Mouse (Mus musculus): ENCODE data around the gene Zbed4. TPM values are rescaled to one million over a fixed set of nuclear protein-coding genes. Genes with fewer than 3 reads are reported as not detected.
"Not testable (repeated sequence)": the region's sequence is repeated elsewhere in the genome, so short reads cannot be mapped to it uniquely, and the experiment has no call there.

Zbed4 gene
- polyA plus RNA-seq, 1 experiment from 2014 or later: 10.5 TPM

GRCm38 (mm10) chr15:88766139-88766538 is 14.7 kb downstream of the Zbed4 start:
- H3K4me1 ChIP-seq (replicated peaks): peaks cover 35% of the 10 kb centered on the region
- 90% methylated on average over 2 of the region's 2 CpGs for WGBS (ENCODE audit: insufficient replicate concordance)

GRCm38 (mm10) chr15:88768537-88768936 is 17.1 kb downstream of the Zbed4 start:
- WGBS (ENCODE audit: insufficient replicate concordance): 67% methylated on average over 1 of the region's 1 CpGs
- no peak overlapping the region for H3K9ac ChIP-seq
- peaks cover 15% of the 10 kb centered on the region for H3K4me1 ChIP-seq (replicated peaks)
- ATAC-seq (ENCODE audit: low read depth) (no peak), DNase-seq (no peak)
- H3K36me3 ChIP-seq: peaks cover 62% of the 10 kb centered on the region
- no peaks in the 10 kb centered on the region for H3K9me3 ChIP-seq (replicated peaks)
- no peaks in the 10 kb centered on the region for H3K27me3 ChIP-seq
- no peak overlapping the region for H3K4me2 ChIP-seq
- H3K4me3 ChIP-seq (replicated peaks): no peak overlapping the region
- H3K27ac ChIP-seq: peak overlapping the region; percentile 62

More at GRCm38 (mm10) chr15:88766139-88766538, 14.7 kb downstream of the Zbed4 start:
- not testable (repeated sequence) for H3K27me3 ChIP-seq; ATAC-seq (ENCODE audit: low read depth); H3K4me3 ChIP-seq (replicated peaks); DNase-seq; H3K27ac ChIP-seq; H3K9ac ChIP-seq; H3K4me2 ChIP-seq; H3K9me3 ChIP-seq (replicated peaks)
- peaks cover 59% of the 10 kb centered on the region for H3K36me3 ChIP-seq

DNA sequence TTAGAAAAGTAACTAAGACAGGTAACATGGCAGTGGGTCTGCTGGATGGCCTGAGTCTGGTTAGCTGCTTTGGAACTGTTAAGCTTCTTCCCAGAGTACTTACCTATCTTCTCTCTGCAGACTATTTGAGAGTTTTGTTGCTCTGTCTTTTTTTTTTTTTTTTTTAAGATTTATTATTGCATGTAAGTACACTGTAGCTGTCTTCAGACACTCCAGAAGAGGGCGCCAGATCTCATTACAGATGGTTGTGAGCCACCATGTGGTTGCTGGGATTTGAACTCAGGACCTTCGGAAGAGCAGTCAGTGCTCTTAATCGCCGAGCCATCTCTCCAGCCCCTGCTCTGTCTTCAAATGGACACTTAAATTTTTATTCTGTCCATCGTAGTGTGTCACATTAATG is 23.2 kb downstream of the Zbed4 start:
- H3K27me3 ChIP-seq; H3K9ac ChIP-seq; H3K9me3 ChIP-seq (replicated peaks); H3K4me2 ChIP-seq; H3K27ac ChIP-seq; ATAC-seq (ENCODE audit: low read depth); H3K4me3 ChIP-seq (replicated peaks); DNase-seq; H3K4me1 ChIP-seq (replicated peaks): not testable (repeated sequence)
- peaks cover 51% of the 10 kb centered on the region for H3K36me3 ChIP-seq
- WGBS (ENCODE audit: insufficient replicate concordance): 77% methylated on average over 5 of the region's 5 CpGs

- no peak overlapping the region for H3K9ac ChIP-seq
- WGBS (ENCODE audit: insufficient replicate concordance): 67% methylated on average over 4 of the region's 4 CpGs
- no peak overlapping the region for H3K4me2 ChIP-seq
- no peaks in the 10 kb centered on the region for H3K36me3 ChIP-seq
- H3K9me3 ChIP-seq (replicated peaks): no peaks in the 10 kb centered on the region
- no peak overlapping the region for H3K4me3 ChIP-seq (replicated peaks)
- DNase-seq (no peak), ATAC-seq (ENCODE audit: low read depth) (no peak)
- no peaks in the 10 kb centered on the region for H3K27me3 ChIP-seq
- no peaks in the 10 kb centered on the region for H3K4me1 ChIP-seq (replicated peaks)
- no peak overlapping the region for H3K27ac ChIP-seq
Measured at GRCm38 (mm10) chr15:88792140-88792850, 40.8 kb downstream of the Zbed4 start.

- ATAC-seq (ENCODE audit: low read depth); DNase-seq; H3K4me3 ChIP-seq (replicated peaks); H3K9me3 ChIP-seq (replicated peaks); H3K4me2 ChIP-seq; H3K9ac ChIP-seq; H3K27ac ChIP-seq; H3K4me1 ChIP-seq (replicated peaks); H3K36me3 ChIP-seq; H3K27me3 ChIP-seq: not testable (repeated sequence)
- 74% methylated on average over 5 of the region's 5 CpGs for WGBS (ENCODE audit: insufficient replicate concordance)
Measured at GRCm38 (mm10) chr15:88794729-88795128, 43.3 kb downstream of the Zbed4 start.

DNA sequence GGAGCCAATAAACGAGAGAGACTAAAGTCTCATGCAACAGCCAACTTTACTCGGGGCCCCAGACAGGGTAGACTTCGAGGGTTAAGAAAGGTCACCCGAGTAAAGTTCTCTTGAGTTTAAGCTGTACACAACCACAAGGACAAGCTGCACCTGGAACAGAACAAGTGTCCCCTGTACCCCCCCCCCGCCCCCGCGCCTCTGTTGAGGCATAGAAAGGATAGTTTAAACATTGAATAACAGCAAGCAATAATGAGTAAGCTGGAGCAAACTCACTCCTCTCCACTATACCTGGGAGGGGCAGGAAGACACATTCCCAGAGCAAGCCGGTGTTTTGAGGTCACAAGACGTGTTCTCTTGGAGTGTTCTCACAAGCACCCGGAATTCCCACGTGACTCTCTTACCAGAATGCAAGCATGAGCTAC is 48.5 kb downstream of the Zbed4 start:
- WGBS (ENCODE audit: insufficient replicate concordance): 61% methylated on average over 11 of the region's 11 CpGs
- Histone ChIP-seq H3K9me3 (replicated peaks) (no peaks in the 10 kb centered on the region), H3K4me3 (replicated peaks) (no peak overlapping the region), H3K27me3 (no peaks in the 10 kb centered on the region), H3K4me1 (replicated peaks) (peaks cover 8% of the 10 kb centered on the region; the same call in 1 of the 2 replicates), H3K27ac (peak overlapping the region; percentile 47; the same call in 1 of the 2 replicates), H3K9ac (no peak overlapping the region), H3K36me3 (peaks cover 9% of the 10 kb centered on the region), H3K4me2 (no peak overlapping the region)
- peak; percentile 16; the same call in 1 of the 2 replicates for ATAC-seq (ENCODE audit: low read depth)
- DNase-seq: no peak

DNA sequence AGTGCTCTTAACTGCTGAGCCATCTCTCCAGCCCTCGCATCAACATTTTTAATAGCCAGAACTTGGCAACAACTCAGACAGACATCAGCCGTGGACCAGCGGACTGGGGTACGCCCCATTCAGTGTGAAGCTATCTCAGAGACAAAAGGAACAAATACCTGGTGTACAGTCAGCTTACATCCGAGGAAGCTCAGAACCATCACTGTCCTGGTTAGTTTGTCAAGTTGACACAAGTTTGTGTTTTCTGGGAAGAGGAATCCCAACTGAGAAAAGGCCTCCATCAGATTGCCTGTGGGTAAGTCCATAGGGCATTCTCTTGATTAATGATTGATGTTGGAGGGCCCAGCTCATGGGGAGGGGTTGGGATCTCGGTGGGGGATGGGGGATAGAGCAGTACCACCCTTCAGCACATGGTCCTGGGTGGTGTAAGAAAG is 49.5 kb downstream of the Zbed4 start:
- H3K27ac ChIP-seq: peak overlapping the region; percentile 47; the same call in 1 of the 2 replicates
- H3K4me3 ChIP-seq (replicated peaks): no peak overlapping the region
- peaks cover 19% of the 10 kb centered on the region for H3K36me3 ChIP-seq
- no peaks in the 10 kb centered on the region for H3K9me3 ChIP-seq (replicated peaks)
- peak; percentile 71 for ATAC-seq (ENCODE audit: low read depth)
- 0 out of 2 replicates have a peak overlapping the region, but pooled peaks have one; percentile 5 for H3K4me2 ChIP-seq
- H3K27me3 ChIP-seq: no peaks in the 10 kb centered on the region
- WGBS (ENCODE audit: insufficient replicate concordance): 61% methylated on average over 6 of the region's 6 CpGs
- no peak for DNase-seq
- H3K9ac ChIP-seq: no peak overlapping the region
- H3K4me1 ChIP-seq (replicated peaks): peaks cover 8% of the 10 kb centered on the region; the same call in 1 of the 2 replicates

- Histone ChIP-seq H3K4me3 (replicated peaks) (no peak overlapping the region), H3K9ac (no peak overlapping the region), H3K36me3 (peaks cover 26% of the 10 kb centered on the region), H3K4me1 (replicated peaks) (peaks cover 8% of the 10 kb centered on the region; the same call in 1 of the 2 replicates), H3K27ac (no peak overlapping the region), H3K27me3 (no peaks in the 10 kb centered on the region), H3K4me2 (no peak overlapping the region), H3K9me3 (replicated peaks) (no peaks in the 10 kb centered on the region)
- ATAC-seq (ENCODE audit: low read depth): no peak
- DNase-seq: no peak
- 52% methylated on average over 3 of the region's 3 CpGs for WGBS (ENCODE audit: insufficient replicate concordance)
Measured at GRCm38 (mm10) chr15:88801903-88802302, 50.4 kb downstream of the Zbed4 start.

DNA sequence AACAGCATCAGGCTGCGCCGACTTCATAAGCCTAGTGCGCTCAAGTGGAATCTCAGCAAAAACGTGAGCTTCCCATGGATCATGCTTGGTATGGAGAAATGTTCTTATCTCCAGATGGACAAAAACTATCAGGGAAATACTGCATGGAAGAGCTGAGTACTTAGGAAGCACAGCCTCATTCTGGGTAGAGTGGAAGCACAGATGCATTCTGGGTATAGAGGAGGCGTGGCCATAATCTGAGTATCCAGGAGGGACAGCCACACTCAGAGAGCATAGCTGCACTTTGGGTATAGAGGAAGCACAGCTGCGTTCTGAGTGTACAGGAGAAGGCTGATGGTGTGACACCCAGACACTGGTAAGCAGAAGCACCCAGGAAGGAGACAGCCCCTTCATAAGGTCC is 50.9 kb downstream of the Zbed4 start:
- H3K9me3 ChIP-seq (replicated peaks): no peaks in the 10 kb centered on the region
- H3K4me3 ChIP-seq (replicated peaks): no peak overlapping the region
- peaks cover 8% of the 10 kb centered on the region; the same call in 1 of the 2 replicates for H3K4me1 ChIP-seq (replicated peaks)
- H3K4me2 ChIP-seq: no peak overlapping the region
- H3K9ac ChIP-seq: no peak overlapping the region
- WGBS (ENCODE audit: insufficient replicate concordance): 75% methylated on average over 6 of the region's 6 CpGs
- H3K27me3 ChIP-seq: no peaks in the 10 kb centered on the region
- H3K36me3 ChIP-seq: peaks cover 26% of the 10 kb centered on the region
- no peak overlapping the region for H3K27ac ChIP-seq
- ATAC-seq (ENCODE audit: low read depth) (0 out of 2 replicates have a peak, but pooled peaks have one; percentile 22), DNase-seq (no peak)

DNA sequence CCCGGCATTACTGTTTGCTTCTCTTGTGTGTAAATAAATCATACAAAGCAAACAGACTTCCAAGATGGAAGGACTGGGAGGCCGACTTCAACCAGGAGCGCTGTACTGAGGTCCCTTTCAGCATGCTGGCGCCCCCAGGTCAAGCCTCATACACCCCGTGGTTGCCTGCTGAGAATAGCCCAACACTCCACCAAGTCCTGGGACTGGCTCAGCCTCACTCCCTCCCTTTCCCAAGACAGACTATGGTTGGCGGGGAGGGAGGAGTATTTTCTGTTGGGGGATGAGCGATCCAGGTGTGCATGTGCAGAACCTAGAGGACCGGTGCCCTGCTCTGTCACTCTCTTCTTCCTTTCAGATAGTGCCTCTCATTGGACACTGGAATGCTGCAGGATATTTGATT is 56.7 kb downstream of the Zbed4 start:
- no peak overlapping the region for H3K9ac ChIP-seq
- H3K4me1 ChIP-seq (replicated peaks): no peaks in the 10 kb centered on the region
- no peak overlapping the region for H3K4me2 ChIP-seq
- peaks cover 49% of the 10 kb centered on the region for H3K36me3 ChIP-seq
- no peaks in the 10 kb centered on the region for H3K9me3 ChIP-seq (replicated peaks)
- WGBS (ENCODE audit: insufficient replicate concordance): 84% methylated on average over 8 of the region's 8 CpGs
- no peak overlapping the region for H3K27ac ChIP-seq
- DNase-seq (no peak), ATAC-seq (ENCODE audit: low read depth) (no peak)
- H3K4me3 ChIP-seq (replicated peaks): no peak overlapping the region
- H3K27me3 ChIP-seq: no peaks in the 10 kb centered on the region

DNA sequence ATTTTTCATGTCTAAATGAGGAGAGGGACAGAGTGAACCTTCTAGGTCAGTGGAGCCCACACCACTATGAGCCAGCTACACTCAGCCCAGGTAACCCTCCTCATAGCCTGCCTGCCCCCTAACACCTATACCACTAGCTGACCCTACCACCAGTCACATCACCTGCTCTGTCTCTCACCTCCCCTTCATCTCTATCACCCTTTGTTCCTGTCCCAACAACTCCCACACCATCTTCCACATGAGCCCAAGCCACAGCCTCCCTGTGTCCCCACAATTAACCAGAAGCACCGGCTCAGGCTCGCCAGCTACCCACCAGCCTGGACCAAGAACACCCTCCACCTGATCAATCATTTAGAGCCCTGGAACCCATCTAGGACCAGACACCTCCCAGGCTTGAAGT is 58.9 kb downstream of the Zbed4 start:
- no peak for DNase-seq

GRCm38 (mm10) chr15:88813262-88813661 is 61.8 kb downstream of the Zbed4 start:
- peaks cover 11% of the 10 kb centered on the region for H3K4me1 ChIP-seq (replicated peaks)
- no peak overlapping the region for H3K27ac ChIP-seq
- no peaks in the 10 kb centered on the region for H3K9me3 ChIP-seq (replicated peaks)
- DNase-seq (no peak), ATAC-seq (ENCODE audit: low read depth) (no peak)
- 88% methylated on average over 3 of the region's 3 CpGs for WGBS (ENCODE audit: insufficient replicate concordance)
- no peak overlapping the region for H3K9ac ChIP-seq
- H3K4me2 ChIP-seq: no peak overlapping the region
- peaks cover 44% of the 10 kb centered on the region for H3K36me3 ChIP-seq
- no peaks in the 10 kb centered on the region for H3K27me3 ChIP-seq
- H3K4me3 ChIP-seq (replicated peaks): no peak overlapping the region

More for the DNA sequence above, 58.9 kb downstream of the Zbed4 start:
- Histone ChIP-seq H3K27ac (no peak overlapping the region; the same call in 1 of the 2 replicates), H3K36me3 (peaks cover 55% of the 10 kb centered on the region), H3K4me2 (no peak overlapping the region), H3K9me3 (replicated peaks) (no peaks in the 10 kb centered on the region), H3K4me3 (replicated peaks) (no peak overlapping the region), H3K4me1 (replicated peaks) (peaks cover 4% of the 10 kb centered on the region; the same call in 1 of the 2 replicates), H3K9ac (no peak overlapping the region), H3K27me3 (no peaks in the 10 kb centered on the region)
- ATAC-seq (ENCODE audit: low read depth): no peak
- WGBS (ENCODE audit: insufficient replicate concordance): 83% methylated on average over 2 of the region's 2 CpGs
